Mouse (Mus musculus) embryo, embryonic 11.5 days (tissue): ENCODE results near the gene Surf4.
"Not testable (repeated sequence)": the region's sequence is repeated elsewhere in the genome, so short reads cannot be mapped to it uniquely, and the experiment has no call there.

Experiments
- DNase-seq: peaks from one replicate; pipeline ENCODE4 v3.0.0-alpha.2; 2012; ENCODE audit warnings: low read depth, low spot score

Gene Surf4

DNA sequence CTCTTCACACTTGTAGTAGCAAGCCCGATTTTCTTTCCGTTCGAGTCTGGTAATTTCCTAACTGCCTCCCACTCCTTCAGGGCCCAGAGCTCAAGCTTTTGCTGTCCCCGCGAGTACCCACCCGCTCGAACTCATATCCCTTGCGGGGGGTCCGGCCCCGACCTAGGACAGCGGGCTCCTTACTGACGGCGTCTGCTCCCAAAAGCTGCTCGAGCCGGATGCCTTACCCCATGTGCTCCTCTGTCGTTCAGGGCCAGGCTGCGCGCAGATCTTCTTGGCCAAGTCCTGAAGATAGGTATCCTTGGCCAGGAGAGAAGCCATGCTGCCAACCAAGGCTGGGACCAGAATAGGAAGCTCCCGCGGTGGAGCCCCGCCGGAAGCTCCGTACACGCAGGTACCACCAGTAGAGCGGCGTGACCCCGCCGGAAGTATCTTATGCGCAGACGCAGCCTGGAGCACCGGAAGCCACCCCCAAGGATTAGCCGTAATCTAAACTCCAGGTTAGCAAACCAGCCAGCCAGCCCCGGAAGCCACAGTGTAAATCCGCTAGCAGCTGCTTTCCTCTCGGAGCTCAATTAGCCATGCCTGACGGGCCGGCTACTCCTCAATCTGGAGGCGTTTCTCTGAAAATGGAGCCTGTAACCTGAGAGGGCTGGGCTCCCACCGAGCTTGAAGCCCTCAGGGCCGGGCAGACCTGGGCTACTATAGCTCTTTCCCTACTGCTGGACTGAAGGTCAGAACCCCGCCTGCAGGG lies 31.1 kb downstream of the Surf4 start, which contains the start of gene Surf6:
Gene Surf6, minus strand, starts transcription at position 413 of the 754 bp plus-strand sequence.
- peak; percentile 88 for DNase-seq

GRCm38 (mm10) chr2:26901834-26902400 lies 31.8 kb downstream of the Surf4 start:
- DNase-seq, result no peak

DNA sequence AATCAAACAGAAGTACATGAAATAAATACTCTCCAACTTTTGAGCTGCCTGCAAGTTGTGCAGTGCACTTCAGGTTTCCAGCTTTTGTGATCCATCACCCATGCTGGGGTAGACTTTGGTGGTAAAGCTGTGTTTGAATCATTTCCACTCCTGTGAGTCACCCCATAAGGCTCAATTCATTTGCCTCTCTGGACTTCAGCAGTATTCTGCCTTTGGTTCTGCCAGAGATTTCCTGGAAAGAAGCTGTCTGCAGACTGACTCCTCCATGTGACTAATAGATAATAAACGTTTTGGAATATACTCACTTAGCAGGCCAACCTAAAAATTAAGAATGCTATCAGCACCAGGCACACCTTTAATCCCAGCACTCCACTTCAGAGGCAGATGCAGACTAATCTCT lies 33.0 kb downstream of the Surf4 start:
- DNase-seq, result no peak

DNA sequence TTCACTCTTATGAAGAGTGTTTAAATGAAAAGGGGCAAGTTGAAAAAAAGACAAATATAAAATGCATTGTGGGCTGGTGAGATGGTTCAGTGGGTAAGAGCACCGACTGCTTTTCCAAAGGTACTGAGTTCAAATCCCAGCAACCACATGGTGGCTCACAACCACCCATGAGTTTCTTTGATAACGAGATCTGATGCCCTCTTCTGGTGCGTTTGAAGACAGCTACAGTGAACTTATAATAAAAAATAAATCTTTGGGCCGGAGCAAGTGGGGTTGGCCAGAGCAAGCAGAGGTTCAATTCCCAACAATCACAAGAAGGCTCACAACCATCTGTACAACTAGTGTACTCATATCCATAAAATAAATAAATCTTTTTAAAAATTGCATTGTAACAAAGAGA lies 37.8 kb downstream of the Surf4 start:
- DNase-seq, result no peak

GRCm38 (mm10) chr2:26886170-26886569 lies 47.6 kb downstream of the Surf4 start:
- DNase-seq, result not testable (repeated sequence)

DNA sequence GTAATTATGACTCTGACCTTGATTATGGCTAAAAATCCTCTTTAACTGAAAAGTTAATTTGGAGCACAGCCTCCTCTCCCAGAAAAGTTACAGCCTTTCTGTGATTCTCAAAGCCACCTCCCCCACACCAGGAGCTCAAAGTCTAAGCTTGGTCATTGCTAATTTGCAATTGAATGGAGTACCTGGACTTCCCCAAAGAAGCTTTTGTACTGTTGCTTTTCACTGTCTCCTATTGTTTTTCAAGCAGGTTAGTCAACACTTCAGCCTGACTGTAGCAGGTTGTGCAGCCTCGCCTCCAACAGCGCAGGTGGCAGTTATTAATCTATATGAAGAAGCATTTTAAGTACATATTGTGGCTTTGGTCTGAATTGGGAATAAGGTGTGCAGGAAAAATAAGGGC lies 48.2 kb downstream of the Surf4 start:
- not testable (repeated sequence) for DNase-seq

GRCm38 (mm10) chr2:26878571-26878970 lies 55.2 kb downstream of the Surf4 start:
- no peak for DNase-seq

DNA sequence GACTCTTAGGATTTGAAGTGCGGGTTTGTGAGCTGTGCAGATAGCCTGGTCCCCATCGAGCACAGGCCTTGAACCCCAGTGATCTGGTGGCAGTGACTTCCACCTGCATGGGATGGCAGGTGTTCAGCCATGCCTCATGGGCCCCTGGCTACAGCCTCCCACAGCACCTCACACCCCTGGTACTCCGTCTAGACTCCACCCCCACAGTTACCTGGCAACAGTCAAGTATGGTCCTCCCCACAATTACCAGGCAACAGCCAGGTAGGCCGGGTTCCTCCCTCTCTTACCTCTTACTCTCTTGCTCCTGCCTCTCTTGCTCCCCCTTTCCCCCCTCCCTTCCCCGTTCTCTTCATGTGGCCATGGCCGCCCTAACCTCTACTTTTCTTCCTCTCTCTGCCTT lies 63.1 kb downstream of the Surf4 start:
- DNase-seq, result no peak
